Mouse (Mus musculus) hindbrain, embryonic 10.5 days (tissue): Measurements from ENCODE around the gene Med1. TPM values are rescaled to one million over a fixed set of nuclear protein-coding genes. Genes with fewer than 3 reads are reported as not detected.

Source experiments
- DNase-seq: peaks from one replicate; pipeline ENCODE4 v3.0.0-alpha.2; 2017; ENCODE audit warnings: low spot score
- H3K27ac ChIP-seq: fragments of 300-500 bp; sonication (generic); 2 replicates; pipeline ENCODE4 v1.5.1; 2016; ENCODE audit warnings: mild to moderate bottlenecking, moderate library complexity
- H3K27me3 ChIP-seq: fragments of 300-500 bp; sonication (generic); 2 replicates; pipeline ENCODE4 v1.6.1; 2016; ENCODE audit warnings: mild to moderate bottlenecking; ENCODE audit not compliant: poor library complexity, insufficient read depth, severe bottlenecking
- H3K36me3 ChIP-seq: fragments of 300-500 bp; sonication (generic); 2 replicates; pipeline ENCODE4 v1.6.1; 2016; ENCODE audit warnings: mild to moderate bottlenecking, moderate library complexity
- H3K4me1 ChIP-seq: fragments of 300-500 bp; sonication (generic); replicated peaks from 2 replicates; pipeline ENCODE4 v1.6.1; 2016; ENCODE audit warnings: mild to moderate bottlenecking
- H3K4me3 ChIP-seq: fragments of 300-500 bp; sonication (generic); 2 replicates; pipeline ENCODE4 v1.5.1; 2016; ENCODE audit warnings: mild to moderate bottlenecking, moderate library complexity
- H3K9me3 ChIP-seq: fragments of 300-500 bp; sonication (generic); 2 replicates; pipeline ENCODE4 v1.6.1; 2016; ENCODE audit warnings: mild to moderate bottlenecking, moderate library complexity
- whole genome bisulfite sequencing: fragments of 180-500 bp; shearing (Covaris S2); methylation state at CpG from one replicate; pipeline ENCODE4 v1.1.7; 2016; 5-methylcytosine and 5-hydroxymethylcytosine counted together
- polyA plus RNA-seq: library from polyadenylated mRNA; unstranded; fragments of >200 nt; fragmentation: Nextera tagmentation; extraction: Ambion mirVana; gene quantifications from 2 replicates; pipeline ENCODE4 v1.2.1, GENCODE M21; 2016

The Med1 gene
- polyA plus RNA-seq, 1 experiment from 2014 or later, result 62.8 TPM

- no peaks in the 10 kb centered on the region for H3K9me3 ChIP-seq
- no peak overlapping the region for H3K27ac ChIP-seq
- 90% methylated on average over 11 of the region's 11 CpGs for WGBS
- no peak overlapping the region for H3K4me3 ChIP-seq
- peaks cover 15% of the 10 kb centered on the region for H3K36me3 ChIP-seq
- DNase-seq, result no peak
- H3K4me1 ChIP-seq, result no peaks in the 10 kb centered on the region
- no peaks in the 10 kb centered on the region for H3K27me3 ChIP-seq
These were observed 55.3 kb downstream of the Med1 start for GRCm38 (mm10) chr11:98137836-98138235.

DNA sequence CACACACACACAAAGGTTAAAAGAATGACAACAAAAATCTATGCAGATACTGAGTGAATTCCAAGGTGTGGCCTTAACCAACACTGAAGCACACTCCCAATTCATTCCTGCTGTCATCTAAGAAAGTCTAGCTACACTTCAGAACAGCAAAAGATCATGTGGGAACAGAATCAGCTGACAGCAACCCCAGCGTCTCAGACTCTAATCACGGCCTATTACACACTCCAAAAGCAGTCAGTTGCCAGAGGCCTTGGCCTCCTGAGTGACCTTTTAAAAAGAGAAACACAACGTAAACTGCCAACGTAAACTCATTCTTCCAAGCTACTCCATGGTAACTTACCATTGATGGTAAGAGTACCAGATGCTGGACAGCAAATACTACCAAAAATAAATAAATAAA is 58.1 kb downstream of the Med1 start:
- WGBS, result 76% methylated on average over 4 of the region's 4 CpGs
- no peaks in the 10 kb centered on the region for H3K9me3 ChIP-seq

GRCm38 (mm10) chr11:98123424-98123823 is 69.7 kb downstream of the Med1 start:
- no peak overlapping the region for H3K4me3 ChIP-seq
- H3K27me3 ChIP-seq, result no peaks in the 10 kb centered on the region
- no peak overlapping the region for H3K27ac ChIP-seq
- DNase-seq, result no peak
- H3K9me3 ChIP-seq, result no peaks in the 10 kb centered on the region
- H3K36me3 ChIP-seq, result peaks cover 76% of the 10 kb centered on the region
- WGBS, result 92% methylated on average over 5 of the region's 5 CpGs
- H3K4me1 ChIP-seq, result no peaks in the 10 kb centered on the region

More for the DNA sequence above, 58.1 kb downstream of the Med1 start:
- Histone ChIP-seq H3K36me3 (peaks cover 6% of the 10 kb centered on the region; the same call in 1 of the 2 replicates), H3K4me1 (peaks cover 4% of the 10 kb centered on the region; the same call in 1 of the 2 replicates), H3K27ac (no peak overlapping the region), H3K27me3 (no peaks in the 10 kb centered on the region), H3K4me3 (no peak overlapping the region)
- no peak for DNase-seq

- Histone ChIP-seq H3K27ac (no peak overlapping the region), H3K9me3 (no peaks in the 10 kb centered on the region), H3K27me3 (no peaks in the 10 kb centered on the region), H3K4me3 (no peak overlapping the region), H3K4me1 (no peaks in the 10 kb centered on the region), H3K36me3 (peaks cover 65% of the 10 kb centered on the region)
- WGBS, result 88% methylated on average over 1 of the region's 1 CpGs
- no peak for DNase-seq
These were observed 78.7 kb downstream of the Med1 start for GRCm38 (mm10) chr11:98114363-98114762.

DNA sequence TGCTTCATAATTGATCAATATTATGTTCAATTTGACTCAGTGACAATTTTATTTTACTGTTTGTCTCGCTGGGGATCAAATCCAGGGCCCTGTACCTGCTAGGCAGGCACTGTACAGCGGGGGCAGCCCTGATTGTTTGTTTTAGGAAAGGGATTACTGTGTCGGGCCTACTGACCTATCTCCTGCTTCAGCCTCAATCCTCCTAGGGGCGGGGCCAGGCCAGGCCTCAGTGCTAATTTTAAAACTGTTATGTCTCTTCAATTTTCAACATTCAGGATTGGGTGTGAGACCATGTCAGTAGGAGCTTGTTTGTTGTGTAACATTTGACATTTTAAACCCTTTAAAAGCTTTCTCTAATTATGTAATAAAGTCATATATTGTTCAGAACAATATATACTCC is 79.6 kb downstream of the Med1 start:
- no peak overlapping the region for H3K27ac ChIP-seq
- no peaks in the 10 kb centered on the region for H3K4me1 ChIP-seq
- no peaks in the 10 kb centered on the region for H3K27me3 ChIP-seq
- H3K9me3 ChIP-seq, result no peaks in the 10 kb centered on the region
- WGBS, result 69% methylated on average over 4 of the region's 4 CpGs
- DNase-seq, result no peak
- peaks cover 66% of the 10 kb centered on the region for H3K36me3 ChIP-seq
- no peak overlapping the region for H3K4me3 ChIP-seq

GRCm38 (mm10) chr11:98109706-98110105 is 83.4 kb downstream of the Med1 start:
- H3K27ac ChIP-seq, result no peak overlapping the region
- no peaks in the 10 kb centered on the region for H3K27me3 ChIP-seq
- 90% methylated on average over 5 of the region's 5 CpGs for WGBS
- DNase-seq, result no peak
- no peaks in the 10 kb centered on the region for H3K4me1 ChIP-seq
- H3K9me3 ChIP-seq, result no peaks in the 10 kb centered on the region
- no peak overlapping the region for H3K4me3 ChIP-seq
- H3K36me3 ChIP-seq, result peaks cover 83% of the 10 kb centered on the region

Other genes with a start within 250 kb of the Med1 start
- 0.11 and 0.24 TPM in 2 replicates for gene Plxdc1, start 206.8 kb downstream of the Med1 start, polyA plus RNA-seq
- 13.3 and 16.2 TPM in 2 replicates for gene Arl5c, start 197.1 kb downstream of the Med1 start, polyA plus RNA-seq
- 7.6 and 22.9 TPM in 2 replicates for gene Cacnb1, start 170.3 kb downstream of the Med1 start, polyA plus RNA-seq
- gene Rpl19, start 166.6 kb downstream of the Med1 start, polyA plus RNA-seq, result 1,011 and 1,145 TPM in 2 replicates
- gene Stac2, start 139.8 kb downstream of the Med1 start, polyA plus RNA-seq, result 1.1 and 1.5 TPM in 2 replicates
- gene Fbxl20, start 42.9 kb downstream of the Med1 start, polyA plus RNA-seq, result 23.4 and 23.8 TPM in 2 replicates
- gene Cdk12, start 9.8 kb upstream of the Med1 start, polyA plus RNA-seq, result 10.2 and 12.6 TPM in 2 replicates
- 0.07 and 0.13 TPM in 2 replicates for gene Neurod2, start 136.4 kb upstream of the Med1 start, polyA plus RNA-seq
- 1.0 and 1.3 TPM in 2 replicates for gene Ppp1r1b, start 155.1 kb upstream of the Med1 start, polyA plus RNA-seq
- 55.5 and 57.8 TPM in 2 replicates for gene Stard3, start 165.1 kb upstream of the Med1 start, polyA plus RNA-seq
- 0.17 and 0.29 TPM in 2 replicates for gene Tcap, start 190.5 kb upstream of the Med1 start, polyA plus RNA-seq
- gene Pnmt, start 193.2 kb upstream of the Med1 start, polyA plus RNA-seq, result 0.65 and 1.2 TPM in 2 replicates
- 9.3 and 9.8 TPM in 2 replicates for gene Pgap3, start 207.2 kb upstream of the Med1 start, polyA plus RNA-seq
- gene Erbb2, start 219.2 kb upstream of the Med1 start, polyA plus RNA-seq, result 23.3 TPM in 2 replicates
- 120 and 161 TPM in 2 replicates for gene Mien1, start 245.7 kb upstream of the Med1 start, polyA plus RNA-seq